Mouse (Mus musculus): ENCODE measurements around the gene Grid2ip.

Gene Grid2ip

DNA sequence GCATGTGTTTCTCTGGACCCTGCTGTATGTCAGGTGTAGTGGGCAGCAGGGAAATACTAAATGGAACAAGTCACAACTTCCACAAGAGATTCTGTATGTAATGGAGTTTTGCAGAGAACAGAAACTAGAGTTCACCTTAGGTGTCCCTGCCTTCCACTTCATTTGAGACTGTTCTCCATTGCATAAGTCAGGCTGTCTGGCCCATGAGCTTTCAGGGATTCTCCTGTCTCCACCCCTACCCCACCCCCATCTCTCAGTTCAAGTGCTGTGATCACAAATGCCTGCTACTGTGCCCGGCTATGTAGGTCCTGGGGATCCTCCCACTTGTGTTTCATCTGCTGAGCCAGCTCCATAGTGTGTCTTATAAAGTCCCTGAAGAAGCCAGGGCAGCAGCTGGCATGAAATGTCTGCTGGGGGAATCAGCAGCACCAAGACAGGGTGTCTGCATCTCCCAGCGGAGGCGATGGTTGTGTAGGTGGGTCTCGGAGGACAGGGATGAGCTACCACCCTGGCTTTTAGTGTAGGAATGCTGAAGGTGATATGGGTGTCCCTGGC lies 53.8 kb downstream of the Grid2ip start:
- no peak for DNase-seq (ENCODE audit: low read depth, low spot score)

DNA sequence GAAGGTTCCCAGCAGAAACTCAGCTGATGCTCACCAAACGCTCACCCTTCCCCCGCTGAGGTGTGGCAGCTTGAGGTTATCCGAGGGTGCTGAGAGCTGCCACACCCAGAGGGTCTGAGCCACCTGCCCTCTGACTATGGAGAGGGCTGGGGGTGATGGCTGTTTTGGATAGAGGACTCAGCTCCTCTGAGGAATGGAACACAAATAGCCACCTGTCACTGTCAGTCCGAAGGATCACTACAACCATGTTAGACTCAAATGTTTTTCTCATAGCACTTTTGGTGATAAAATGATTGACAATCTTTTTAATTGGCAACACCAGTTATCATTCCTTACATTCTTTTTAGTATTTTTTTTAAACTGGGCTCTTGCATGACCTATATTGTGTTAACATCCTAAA lies 64.3 kb downstream of the Grid2ip start:
- no peak for DNase-seq (ENCODE audit: low read depth, low spot score)

DNA sequence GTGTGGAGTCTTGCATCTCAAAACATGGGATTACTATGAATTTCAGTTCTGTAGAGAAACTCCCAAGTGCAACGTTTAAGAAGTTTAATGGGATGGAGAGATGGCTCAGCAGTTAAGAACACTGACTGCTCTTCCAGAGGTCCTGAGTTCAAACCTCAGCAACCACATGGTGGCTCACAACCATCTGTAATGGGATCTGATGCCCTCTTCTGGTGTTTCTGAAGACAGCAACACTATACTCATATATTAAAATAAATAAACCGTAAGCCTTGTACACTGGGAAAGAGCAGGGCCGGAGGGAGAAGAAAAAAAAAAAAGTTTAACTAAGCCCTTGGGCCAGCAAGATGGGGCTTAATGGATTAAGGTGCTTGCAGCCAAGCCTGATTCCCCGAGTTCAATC lies 65.9 kb downstream of the Grid2ip start:
- DNase-seq (ENCODE audit: low read depth, low spot score), result no peak

DNA sequence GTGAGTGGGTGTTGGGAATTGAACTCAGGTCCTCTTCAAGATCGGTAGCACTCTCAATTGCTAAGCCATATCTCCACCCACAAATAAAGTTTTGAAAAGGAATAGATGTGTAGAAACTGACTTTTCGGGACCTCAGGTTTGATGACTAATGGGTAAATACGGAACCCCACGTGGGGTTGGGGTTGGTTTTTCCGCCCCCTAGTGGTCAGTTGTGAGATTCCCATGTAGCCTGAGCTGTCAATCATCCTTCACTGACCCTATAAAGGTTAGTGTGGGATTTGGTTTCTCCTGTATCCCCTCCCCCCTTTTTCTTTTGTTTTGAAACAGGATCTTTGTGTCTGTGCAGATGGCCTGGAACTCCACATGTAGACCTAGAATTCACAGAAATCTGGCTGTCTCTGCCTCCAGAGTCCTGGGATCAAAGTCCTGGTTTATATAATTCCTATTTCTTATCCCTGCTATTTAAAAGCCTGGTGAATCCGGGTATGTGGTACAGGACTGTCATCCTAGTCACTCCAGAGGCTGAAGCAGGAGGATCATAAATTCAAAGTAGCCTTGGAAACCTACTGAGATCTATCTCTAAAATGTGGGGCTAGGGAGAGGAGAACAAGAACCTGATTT lies 66.9 kb downstream of the Grid2ip start:
- DNase-seq (ENCODE audit: low read depth, low spot score), result peak; percentile 72

DNA sequence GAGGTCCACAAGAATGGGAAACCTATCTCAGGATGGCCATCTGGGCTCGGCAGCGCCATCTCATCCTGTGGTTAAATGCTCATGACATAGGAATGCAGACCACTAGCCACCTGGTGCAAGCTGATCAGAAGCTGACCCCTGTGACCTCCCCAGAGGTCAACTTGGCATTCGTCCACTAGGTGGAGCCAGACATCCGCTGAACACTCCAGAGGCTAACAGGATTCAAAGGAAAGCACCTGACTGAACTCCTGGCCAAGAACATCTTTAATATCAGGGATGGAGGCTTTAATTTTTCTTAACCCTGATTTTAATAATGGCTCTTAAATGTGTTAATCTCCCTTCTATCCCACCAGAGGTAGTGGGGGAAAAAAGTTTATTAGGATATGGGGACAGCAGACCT lies 77.3 kb downstream of the Grid2ip start:
- DNase-seq (ENCODE audit: low read depth, low spot score), result peak; percentile 89

DNA sequence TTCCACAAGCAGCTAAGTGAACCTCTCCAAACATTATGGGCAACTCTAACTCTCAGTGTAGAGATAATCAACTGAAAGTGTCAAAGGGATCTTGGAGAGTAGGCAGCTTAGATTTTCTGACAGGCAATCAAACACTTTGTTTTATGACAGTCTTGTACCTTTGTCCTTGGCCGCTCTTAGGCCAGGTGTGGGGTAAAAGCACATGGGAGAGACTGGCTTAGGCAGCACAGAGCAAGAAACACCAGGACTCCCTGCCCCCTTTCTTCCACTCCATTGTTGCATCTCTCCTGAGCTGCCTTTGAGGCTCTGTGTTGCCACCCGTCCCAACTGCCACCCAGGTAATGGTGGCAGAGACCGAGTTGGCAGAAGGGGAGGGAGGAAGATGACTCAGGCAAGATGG lies 84.2 kb downstream of the Grid2ip start:
- DNase-seq (ENCODE audit: low read depth, low spot score), result no peak

DNA sequence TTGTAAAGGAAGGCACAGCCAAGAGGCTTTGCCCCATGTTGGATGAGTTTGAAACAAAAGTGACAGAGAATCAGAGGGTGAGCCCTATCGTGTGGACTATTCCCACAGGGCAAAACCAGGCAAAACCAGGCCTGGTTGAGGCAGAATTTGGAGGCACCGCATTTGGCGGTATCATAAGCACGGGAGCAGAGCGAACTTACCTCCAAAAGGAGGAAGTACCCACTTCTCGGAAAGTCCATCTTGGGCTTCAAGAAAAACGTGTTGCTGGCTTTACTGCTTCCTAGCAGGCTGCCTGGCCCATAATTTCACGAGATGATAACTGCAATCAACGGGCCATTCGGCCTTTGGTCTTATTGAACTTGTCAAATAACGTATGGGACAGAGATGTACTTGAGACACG lies 84.6 kb downstream of the Grid2ip start:
- DNase-seq (ENCODE audit: low read depth, low spot score), result no peak

All from mesoderm, embryonic 11.5 days (tissue).